Mouse (Mus musculus) kidney, postnatal 0 days (tissue): ENCODE results near the gene Stx17. TPM values are rescaled to one million over a fixed set of nuclear protein-coding genes. Genes with fewer than 3 reads are reported as not detected.

Source experiments
- ATAC-seq: fragments of 200-750 bp; cut with Nextera tagmentation; replicated peaks from 2 replicates; pipeline ENCODE4 v1.8.0; 2017; ENCODE audit warnings: low read depth, moderate number of reproducible peaks, moderate TSS enrichment, moderate library complexity; ENCODE audit not compliant: low FRiP score
- DNase-seq: peaks from one replicate; pipeline ENCODE4 v3.0.0-alpha.2; 2016; ENCODE audit warnings: low spot score
- H3K27ac ChIP-seq: fragments of 300-500 bp; sonication (generic); 2 replicates; pipeline ENCODE4 v1.5.1; 2014; ENCODE audit warnings: mild to moderate bottlenecking
- H3K27me3 ChIP-seq: fragments of 300-500 bp; sonication (generic); 2 replicates; pipeline ENCODE4 v1.6.1; 2014; ENCODE audit warnings: low read length, mixed read lengths; ENCODE audit not compliant: insufficient read depth
- H3K36me3 ChIP-seq: fragments of 300-500 bp; sonication (generic); 2 replicates; pipeline ENCODE4 v1.6.1; 2014; ENCODE audit warnings: low read length, mixed read lengths; ENCODE audit not compliant: insufficient read depth
- H3K4me1 ChIP-seq: fragments of 300-500 bp; sonication (generic); replicated peaks from 2 replicates; pipeline ENCODE4 v1.6.1; 2014; ENCODE audit warnings: antibody characterized with exemption, low read length, mixed read lengths; ENCODE audit not compliant: insufficient read depth
- H3K4me2 ChIP-seq: fragments of 300-500 bp; sonication (generic); 2 replicates; pipeline ENCODE4 v1.6.1; 2014; ENCODE audit warnings: mild to moderate bottlenecking, low read length, moderate library complexity, mixed read lengths
- H3K4me3 ChIP-seq: fragments of 300-500 bp; sonication (generic); replicated peaks from 2 replicates; pipeline ENCODE4 v1.5.1; 2014; ENCODE audit warnings: low read depth, low read length
- H3K9ac ChIP-seq: fragments of 300-500 bp; sonication (generic); 2 replicates; pipeline ENCODE4 v1.6.1; 2014; ENCODE audit warnings: low read depth, low read length
- H3K9me3 ChIP-seq: fragments of 300-500 bp; sonication (generic); replicated peaks from 2 replicates; pipeline ENCODE4 v1.6.1; 2016; ENCODE audit warnings: low read length, inconsistent platforms, mixed read lengths
- CTCF ChIP-seq: IDR thresholded peaks from 2 replicates; pipeline ENCODE4 v1.5.1; 2016; ENCODE audit warnings: antibody characterized with exemption, low read depth, mild to moderate bottlenecking, moderate library complexity
- WGBS: fragments of 180-500 bp; shearing (Covaris S2); extraction: QIAGEN DNeasy Blood & Tissue Kit; methylation state at CpG from one replicate; pipeline ENCODE4 v1.1.7; 2014; 5-methylcytosine and 5-hydroxymethylcytosine counted together
- polyA plus RNA-seq: library from polyadenylated mRNA; unstranded; fragments of >200 nt; fragmentation: Nextera tagmentation; extraction: Ambion mirVana; gene quantifications from 2 replicates; pipeline ENCODE4 v1.2.1, GENCODE M21; 2015

Gene Stx17
- polyA plus RNA-seq, 1 experiment from 2014 or later: 20.4 TPM

DNA sequence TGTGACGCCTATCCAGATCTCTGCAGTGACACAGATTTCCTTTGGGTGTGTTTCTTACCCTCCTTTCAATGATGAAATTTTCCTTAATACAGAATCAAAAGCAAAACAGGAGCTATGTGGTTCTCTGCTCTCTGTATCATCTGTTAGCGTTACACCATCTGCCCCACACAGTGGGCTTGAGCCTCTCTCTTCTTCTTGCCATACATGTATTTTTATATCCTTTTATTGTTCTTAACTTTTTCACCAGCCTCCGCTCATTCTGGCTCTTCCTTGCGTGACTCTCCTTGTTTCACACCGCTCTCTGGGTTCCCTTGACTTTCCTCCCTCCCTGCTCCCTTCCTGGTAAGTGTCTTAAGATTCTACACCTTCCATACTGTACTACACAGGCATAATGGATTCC lies 28.5 kb downstream of the Stx17 start:
- DNase-seq (no peak), ATAC-seq (no peak)
- H3K4me1 ChIP-seq: no peaks in the 10 kb centered on the region
- no peak overlapping the region for H3K9ac ChIP-seq
- no peak overlapping the region for H3K4me2 ChIP-seq
- no peaks in the 10 kb centered on the region for H3K27me3 ChIP-seq
- no peaks in the 10 kb centered on the region for H3K36me3 ChIP-seq
- WGBS: 88% methylated on average over 5 of the region's 5 CpGs
- no peak for TF ChIP-seq CTCF
- H3K9me3 ChIP-seq: no peaks in the 10 kb centered on the region
- no peak overlapping the region for H3K4me3 ChIP-seq
- no peak overlapping the region for H3K27ac ChIP-seq

DNA sequence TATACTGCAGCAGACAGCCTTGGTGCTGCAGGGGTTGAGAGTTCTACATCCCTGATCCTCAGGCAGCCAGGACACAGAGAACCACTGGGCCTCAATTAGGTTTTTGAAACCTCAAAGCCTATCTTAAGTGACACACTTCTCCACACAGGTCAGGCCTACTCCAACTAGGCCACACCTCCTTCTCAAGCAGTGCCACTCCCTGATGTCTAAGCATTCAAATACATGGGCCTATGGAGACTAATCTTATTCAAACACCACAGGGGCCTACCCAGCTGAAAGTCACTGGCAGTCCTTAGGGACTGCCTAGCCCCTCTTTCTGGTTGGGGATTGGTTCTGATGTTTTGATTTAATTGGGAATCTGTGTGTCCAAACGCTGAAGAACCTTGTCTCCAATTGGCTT lies 31.1 kb downstream of the Stx17 start:
- no peak for TF ChIP-seq CTCF
- Histone ChIP-seq H3K9me3 (no peaks in the 10 kb centered on the region), H3K36me3 (0 out of 2 replicates have a peak, but pooled peaks cover 5% of the 10 kb centered on the region), H3K4me1 (no peaks in the 10 kb centered on the region), H3K27me3 (no peaks in the 10 kb centered on the region), H3K27ac (no peak overlapping the region), H3K4me2 (no peak overlapping the region), H3K4me3 (no peak overlapping the region), H3K9ac (no peak overlapping the region)
- ATAC-seq (no peak), DNase-seq (no peak)
- WGBS: 78% methylated on average over 1 of the region's 1 CpGs

DNA sequence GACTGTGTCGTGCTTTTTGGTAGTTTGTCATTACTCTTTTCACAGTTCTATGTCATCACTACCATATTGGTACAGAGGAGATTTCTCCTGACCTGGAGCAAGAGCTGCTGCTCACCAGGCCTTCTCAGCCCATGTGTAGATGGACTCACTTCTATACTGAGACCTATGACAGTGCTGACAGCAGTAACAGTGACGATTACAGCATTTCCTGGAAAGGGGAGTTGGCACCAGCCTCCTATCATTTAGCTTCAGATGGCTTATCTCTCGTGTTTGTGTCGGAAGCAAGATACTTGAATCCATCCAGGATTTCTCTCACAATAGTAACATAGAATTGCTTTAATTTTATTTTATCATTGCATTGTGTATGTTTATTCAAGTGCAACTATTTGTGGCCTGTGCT lies 35.7 kb downstream of the Stx17 start:
- no peak for TF ChIP-seq CTCF
- H3K4me3 ChIP-seq: no peak overlapping the region
- H3K9ac ChIP-seq: no peak overlapping the region
- H3K36me3 ChIP-seq: 0 out of 2 replicates have a peak, but pooled peaks cover 5% of the 10 kb centered on the region
- no peaks in the 10 kb centered on the region for H3K9me3 ChIP-seq
- no peaks in the 10 kb centered on the region for H3K27me3 ChIP-seq
- 82% methylated on average over 4 of the region's 4 CpGs for WGBS
- DNase-seq (no peak), ATAC-seq (no peak)
- H3K4me2 ChIP-seq: no peak overlapping the region
- H3K27ac ChIP-seq: no peak overlapping the region
- no peaks in the 10 kb centered on the region for H3K4me1 ChIP-seq

DNA sequence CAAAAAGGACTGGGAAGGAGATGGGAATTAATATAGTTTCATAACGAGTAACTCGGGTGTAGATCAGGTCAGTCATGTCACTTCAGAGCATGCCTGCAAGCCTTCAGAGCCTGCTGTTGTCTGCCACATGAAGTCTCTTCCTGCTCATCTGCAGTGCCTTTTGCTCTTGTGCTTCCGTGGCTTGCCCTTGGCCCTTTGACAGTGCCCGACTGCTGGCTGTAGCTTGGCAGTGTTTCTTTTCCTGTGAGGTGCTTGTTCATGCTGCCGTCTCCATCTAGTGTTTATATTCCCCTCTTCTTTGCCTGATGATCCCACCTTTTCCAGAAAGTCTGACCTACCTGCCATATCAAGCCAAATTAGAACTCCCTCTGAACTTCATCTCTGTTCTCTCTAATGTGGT lies 39.1 kb downstream of the Stx17 start:
- Histone ChIP-seq H3K9ac (no peak overlapping the region), H3K36me3 (peaks cover 8% of the 10 kb centered on the region; the same call in 1 of the 2 replicates), H3K27ac (no peak overlapping the region), H3K4me3 (no peak overlapping the region), H3K9me3 (no peaks in the 10 kb centered on the region), H3K4me1 (no peaks in the 10 kb centered on the region), H3K4me2 (no peak overlapping the region), H3K27me3 (no peaks in the 10 kb centered on the region)
- 82% methylated on average over 5 of the region's 5 CpGs for WGBS
- no peak for DNase-seq
- ATAC-seq: no peak
- TF ChIP-seq CTCF: no peak

DNA sequence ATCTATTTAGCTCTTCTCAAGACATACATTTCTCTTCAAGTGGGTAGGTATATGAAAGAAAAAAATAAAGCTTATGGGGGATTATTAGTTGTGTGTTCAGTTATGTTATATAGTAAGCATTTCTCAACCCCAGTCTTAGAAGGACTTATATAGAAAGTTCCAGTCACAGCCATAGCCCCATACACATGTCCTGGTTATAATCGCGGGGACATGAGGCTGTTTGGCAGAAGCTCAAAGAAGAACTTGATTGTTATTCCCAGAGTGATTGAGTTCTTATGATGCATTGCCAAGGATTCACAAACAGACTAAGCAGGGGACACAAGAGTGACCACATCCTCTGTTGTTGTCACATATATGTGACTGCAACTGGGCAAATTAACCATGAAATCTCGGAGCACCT lies 51.0 kb downstream of the Stx17 start:
- Histone ChIP-seq H3K9ac (no peak overlapping the region), H3K4me2 (no peak overlapping the region), H3K27me3 (no peaks in the 10 kb centered on the region), H3K4me3 (no peak overlapping the region), H3K27ac (no peak overlapping the region), H3K36me3 (no peaks in the 10 kb centered on the region), H3K4me1 (no peaks in the 10 kb centered on the region), H3K9me3 (no peaks in the 10 kb centered on the region)
- DNase-seq: no peak
- ATAC-seq: no peak
- 90% methylated on average over 3 of the region's 3 CpGs for WGBS
- TF ChIP-seq CTCF: no peak

DNA sequence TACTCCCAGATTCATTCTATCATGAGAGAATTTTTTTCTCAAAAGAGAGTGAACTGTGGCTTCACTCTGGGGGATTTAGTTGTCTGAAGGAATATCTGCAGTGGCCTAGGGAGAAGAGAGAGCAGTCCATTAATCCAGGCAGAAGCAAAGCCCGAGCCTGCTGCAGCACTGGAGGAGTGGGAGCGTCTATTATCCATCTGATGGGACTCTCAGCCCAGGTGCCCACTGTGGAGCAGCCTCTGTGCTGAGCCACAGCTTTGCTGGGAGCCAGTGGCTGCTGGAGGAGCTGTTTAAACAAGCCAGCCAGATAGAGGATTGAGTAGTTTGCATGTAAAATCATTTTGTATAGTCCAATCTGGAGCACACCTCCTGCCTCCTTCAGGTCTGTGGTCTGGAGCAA lies 56.2 kb downstream of the Stx17 start:
- no peak for TF ChIP-seq CTCF
- Histone ChIP-seq H3K27ac (no peak overlapping the region), H3K4me3 (no peak overlapping the region), H3K27me3 (no peaks in the 10 kb centered on the region), H3K4me1 (no peaks in the 10 kb centered on the region), H3K36me3 (0 out of 2 replicates have a peak, but pooled peaks cover 7% of the 10 kb centered on the region), H3K9me3 (no peaks in the 10 kb centered on the region), H3K9ac (no peak overlapping the region), H3K4me2 (no peak overlapping the region)
- WGBS: 29% methylated on average over 2 of the region's 2 CpGs
- ATAC-seq (no peak), DNase-seq (no peak)

DNA sequence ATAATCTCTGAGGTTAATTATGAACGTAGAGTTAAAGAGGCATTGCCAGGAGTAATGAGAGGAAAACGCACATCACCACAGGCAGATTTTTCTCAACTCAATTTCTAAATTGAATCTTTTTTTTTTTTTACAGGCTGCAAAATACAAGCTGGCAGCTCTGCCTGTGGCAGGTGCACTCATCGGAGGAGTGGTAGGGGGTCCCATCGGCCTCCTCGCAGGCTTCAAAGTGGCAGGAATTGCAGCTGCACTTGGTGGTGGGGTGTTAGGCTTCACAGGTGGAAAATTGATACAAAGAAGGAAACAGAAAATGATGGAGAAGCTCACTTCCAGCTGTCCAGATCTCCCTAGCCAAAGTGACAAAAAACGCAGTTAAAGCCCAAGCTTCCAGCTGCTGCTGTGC lies 56.7 kb downstream of the Stx17 start:
- no peak for DNase-seq
- Histone ChIP-seq H3K27me3 (no peaks in the 10 kb centered on the region), H3K4me3 (no peak overlapping the region), H3K4me1 (no peaks in the 10 kb centered on the region), H3K9ac (no peak overlapping the region), H3K36me3 (0 out of 2 replicates have a peak, but pooled peaks cover 7% of the 10 kb centered on the region), H3K4me2 (no peak overlapping the region), H3K27ac (no peak overlapping the region), H3K9me3 (no peaks in the 10 kb centered on the region)
- WGBS: 80% methylated on average over 6 of the region's 6 CpGs
- ATAC-seq: no peak
- TF ChIP-seq CTCF: no peak
